Mouse (Mus musculus): ENCODE results near the gene Coq10a.

DNA sequence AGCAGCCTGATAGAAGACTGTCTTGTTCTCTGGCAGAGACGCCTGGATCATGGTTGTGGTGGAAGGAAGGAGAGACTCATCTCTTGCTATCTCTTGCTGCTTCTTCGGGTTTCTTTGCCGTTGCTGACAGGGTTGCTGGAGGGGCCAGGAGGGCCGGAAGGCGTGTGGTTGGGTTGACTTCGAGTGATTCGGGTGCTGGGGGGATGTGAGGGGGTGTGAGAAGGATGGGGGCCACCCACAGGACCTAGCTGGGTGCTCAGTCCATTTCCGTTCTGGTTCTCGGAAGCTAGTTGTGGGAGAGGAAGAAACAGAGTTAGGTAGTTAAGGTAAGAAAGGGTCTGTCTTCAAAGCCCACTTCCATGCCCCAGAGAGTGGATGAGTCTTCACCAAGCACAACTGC lies 32.8 kb upstream of the Coq10a start:
- TF ChIP-seq POLR2A (IDR thresholded peaks at IDR 0.05; ENCODE audit: insufficient read depth, low read length) (no peak), CTCF (IDR thresholded peaks at IDR 0.05; ENCODE audit: low read depth, low read length) (no peak), EP300 (IDR thresholded peaks at IDR 0.05; ENCODE audit: insufficient read depth, low read depth, low read length) (no peak)
